8 mouse cellular contexts compared by ENCODE assay signal in genomic region chr10:37072834-37073233, GRCm38 (mm10).
A peak's percentile ranks its signal among the peaks of the same experiment; 100 is the strongest.
DNase-seq lines count a peak whose midpoint lies in the region; ATAC-seq and TF ChIP-seq lines count a peak whose summit lies in the region.

No protein-coding gene starts in this region.

- no peak overlapping the region for H3K4me3 ChIP-seq in intestine, postnatal 0 days (ENCODE audit: low read depth, low read length)
- H3K4me3 ChIP-seq in intestine, embryonic 16.5 days (ENCODE audit: low read length), result no peak overlapping the region
- H3K4me3 ChIP-seq in embryonic facial prominence, embryonic 15.5 days (replicated peaks), result no peak overlapping the region
- H3K4me3 ChIP-seq in hindbrain, embryonic 16.5 days (ENCODE audit: low read length), result no peak overlapping the region
- no peak overlapping the region for H3K4me3 ChIP-seq in midbrain, embryonic 13.5 days (replicated peaks)
- H3K4me3 ChIP-seq in stomach, postnatal 0 days (ENCODE audit: low read depth, low read length), result no peak overlapping the region

- WGBS in intestine, postnatal 0 days, result 13% methylated on average over 5 of the region's 5 CpGs
- 8% methylated on average over 5 of the region's 5 CpGs for WGBS in intestine, embryonic 16.5 days
- 6% methylated on average over 5 of the region's 5 CpGs for WGBS in embryonic facial prominence, embryonic 15.5 days
- 6% methylated on average over 5 of the region's 5 CpGs for WGBS in hindbrain, embryonic 16.5 days
- 10% methylated on average over 5 of the region's 5 CpGs for WGBS in midbrain, embryonic 13.5 days
- WGBS in stomach, postnatal 0 days, result 3% methylated on average over 5 of the region's 5 CpGs

- TF ChIP-seq CTCF in intestine, postnatal 0 days (IDR thresholded peaks at IDR 0.05; ENCODE audit: low read depth), result peak; percentile 86
- peak; percentile 87 for TF ChIP-seq CTCF in stomach, postnatal 0 days (IDR thresholded peaks at IDR 0.05; ENCODE audit: low read depth)

- no peak for TF ChIP-seq EP300 in stomach, postnatal 0 days (optimal IDR thresholded peaks at IDR 0.05)

- no peak overlapping the region for H3K4me2 ChIP-seq in intestine, postnatal 0 days (replicated peaks; ENCODE audit: low read depth)
- no peak overlapping the region for H3K4me2 ChIP-seq in intestine, embryonic 16.5 days (ENCODE audit: low read depth, low read length)
- H3K4me2 ChIP-seq in embryonic facial prominence, embryonic 15.5 days (replicated peaks), result no peak overlapping the region
- H3K4me2 ChIP-seq in hindbrain, embryonic 16.5 days (ENCODE audit: low read length), result 0 out of 2 replicates have a peak overlapping the region, but pooled peaks have one; percentile 22
- H3K4me2 ChIP-seq in midbrain, embryonic 13.5 days (replicated peaks), result no peak overlapping the region
- no peak overlapping the region for H3K4me2 ChIP-seq in stomach, postnatal 0 days (replicated peaks; ENCODE audit: low read depth)

- ATAC-seq in intestine, postnatal 0 days, result no peak
- no peak; the same call in 1 of the 2 replicates for ATAC-seq in intestine, embryonic 16.5 days
- peak; percentile 63; the same call in 1 of the 2 replicates for ATAC-seq in embryonic facial prominence, embryonic 15.5 days (ENCODE audit: insufficient number of reproducible peaks, low FRiP score, low TSS enrichment, low read depth)
- peak; percentile 88 for ATAC-seq in hindbrain, embryonic 16.5 days
- peak; percentile 86 for ATAC-seq in midbrain, embryonic 13.5 days
- no peak; the same call in 1 of the 2 replicates for ATAC-seq in stomach, postnatal 0 days (ENCODE audit: low FRiP score, low TSS enrichment)

- H3K9ac ChIP-seq in intestine, postnatal 0 days (ENCODE audit: low read depth, low read length), result no peak overlapping the region
- H3K9ac ChIP-seq in intestine, embryonic 16.5 days (ENCODE audit: low read depth, low read length), result no peak overlapping the region
- H3K9ac ChIP-seq in embryonic facial prominence, embryonic 15.5 days, result no peak overlapping the region
- H3K9ac ChIP-seq in hindbrain, embryonic 16.5 days (ENCODE audit: low read depth, low read length), result no peak overlapping the region
- H3K9ac ChIP-seq in midbrain, embryonic 13.5 days (replicated peaks), result no peak overlapping the region
- H3K9ac ChIP-seq in stomach, postnatal 0 days (ENCODE audit: low read length), result no peak overlapping the region

- H3K4me1 ChIP-seq in intestine, postnatal 0 days (replicated peaks; ENCODE audit: control insufficient read depth, insufficient read depth, low read length), result no peaks in the 10 kb centered on the region
- H3K4me1 ChIP-seq in intestine, embryonic 16.5 days (ENCODE audit: control insufficient read depth, insufficient read depth, low read length), result no peaks in the 10 kb centered on the region
- 0 out of 2 replicates have a peak, but pooled peaks cover 3% of the 10 kb centered on the region for H3K4me1 ChIP-seq in embryonic facial prominence, embryonic 15.5 days
- no peaks in the 10 kb centered on the region for H3K4me1 ChIP-seq in hindbrain, embryonic 16.5 days (ENCODE audit: control insufficient read depth, insufficient read depth, low read depth, low read length)
- H3K4me1 ChIP-seq in midbrain, embryonic 13.5 days (replicated peaks), result peaks cover 15% of the 10 kb centered on the region
- no peaks in the 10 kb centered on the region for H3K4me1 ChIP-seq in stomach, postnatal 0 days (replicated peaks; ENCODE audit: control insufficient read depth, insufficient read depth)

- no peak overlapping the region for H3K27ac ChIP-seq in intestine, postnatal 0 days (ENCODE audit: low read depth, low read length)
- H3K27ac ChIP-seq in intestine, embryonic 16.5 days (ENCODE audit: low read length), result no peak overlapping the region
- H3K27ac ChIP-seq in embryonic facial prominence, embryonic 15.5 days (replicated peaks), result no peak overlapping the region; the same call in 1 of the 2 replicates
- H3K27ac ChIP-seq in hindbrain, embryonic 16.5 days (ENCODE audit: low read depth, low read length), result no peak overlapping the region
- no peak overlapping the region for H3K27ac ChIP-seq in midbrain, embryonic 13.5 days
- H3K27ac ChIP-seq in stomach, postnatal 0 days (replicated peaks), result no peak overlapping the region

- DNase-seq in brain, adult 2 months (ENCODE audit: low read depth, low spot score), result peak; percentile 89
- DNase-seq in left cerebral cortex, adult 8-10 months (ENCODE audit: low spot score in 2 of 2), result peak; percentile 5 to 28
- peak; percentile 38 for DNase-seq in stomach, postnatal 0 days (ENCODE audit: low spot score)

- no peaks in the 10 kb centered on the region for H3K36me3 ChIP-seq in intestine, postnatal 0 days (ENCODE audit: control insufficient read depth, insufficient read depth)
- no peaks in the 10 kb centered on the region for H3K36me3 ChIP-seq in intestine, embryonic 16.5 days (ENCODE audit: control insufficient read depth, insufficient read depth, low read length)
- H3K36me3 ChIP-seq in embryonic facial prominence, embryonic 15.5 days, result no peaks in the 10 kb centered on the region
- no peaks in the 10 kb centered on the region for H3K36me3 ChIP-seq in hindbrain, embryonic 16.5 days (ENCODE audit: control insufficient read depth, insufficient read depth, low read length)
- no peaks in the 10 kb centered on the region for H3K36me3 ChIP-seq in midbrain, embryonic 13.5 days
- no peaks in the 10 kb centered on the region for H3K36me3 ChIP-seq in stomach, postnatal 0 days (ENCODE audit: control insufficient read depth, insufficient read depth, low read length)

- no peaks in the 10 kb centered on the region for H3K27me3 ChIP-seq in intestine, postnatal 0 days (replicated peaks; ENCODE audit: control insufficient read depth, insufficient read depth, low read length)
- no peaks in the 10 kb centered on the region for H3K27me3 ChIP-seq in intestine, embryonic 16.5 days (replicated peaks; ENCODE audit: control insufficient read depth, insufficient read depth, low read length)
- H3K27me3 ChIP-seq in embryonic facial prominence, embryonic 15.5 days, result no peaks in the 10 kb centered on the region
- no peaks in the 10 kb centered on the region for H3K27me3 ChIP-seq in hindbrain, embryonic 16.5 days (replicated peaks; ENCODE audit: control insufficient read depth, insufficient read depth, low read length)
- no peaks in the 10 kb centered on the region for H3K27me3 ChIP-seq in midbrain, embryonic 13.5 days
- no peaks in the 10 kb centered on the region for H3K27me3 ChIP-seq in stomach, postnatal 0 days (ENCODE audit: control insufficient read depth, insufficient read depth, low read length)

- H3K9me3 ChIP-seq in intestine, postnatal 0 days (ENCODE audit: control insufficient read depth), result no peaks in the 10 kb centered on the region
- H3K9me3 ChIP-seq in intestine, embryonic 16.5 days (ENCODE audit: control insufficient read depth, low read length), result no peaks in the 10 kb centered on the region
- H3K9me3 ChIP-seq in embryonic facial prominence, embryonic 15.5 days (replicated peaks), result no peaks in the 10 kb centered on the region
- H3K9me3 ChIP-seq in hindbrain, embryonic 16.5 days (ENCODE audit: control insufficient read depth, low read length), result no peaks in the 10 kb centered on the region
- H3K9me3 ChIP-seq in midbrain, embryonic 13.5 days, result no peaks in the 10 kb centered on the region
- no peaks in the 10 kb centered on the region for H3K9me3 ChIP-seq in stomach, postnatal 0 days (ENCODE audit: control insufficient read depth, low read length)

Comparison
In these comparisons a context has a peak if more than half of its experiments do, and no peak if none do; other contexts are left out.
1. ATAC-seq: peak in embryonic facial prominence, embryonic 15.5 days (single experiment), hindbrain, embryonic 16.5 days (single experiment) and midbrain, embryonic 13.5 days (single experiment); none in intestine, postnatal 0 days (single experiment), intestine, embryonic 16.5 days (single experiment) and stomach, postnatal 0 days (single experiment).
2. DNase-seq: peak in every context shown above with its lines; median percentile 89 in brain, adult 2 months; 38 in stomach, postnatal 0 days; 16 in left cerebral cortex, adult 8-10 months.